Mouse (Mus musculus): Measurements from ENCODE around the gene Srp72. TPM values are rescaled to one million over a fixed set of nuclear protein-coding genes. Genes with fewer than 3 reads are reported as not detected.

The Srp72 gene
- polyA plus RNA-seq, 1 experiment from 2014 or later: 78.5 TPM

GRCm38 (mm10) chr5:76974207-76974553 lies 303 bp upstream of the Srp72 start:
- no peaks in the 10 kb centered on the region for H3K9me3 ChIP-seq (replicated peaks)
- peaks cover 18% of the 10 kb centered on the region for H3K4me1 ChIP-seq
- peaks cover 55% of the 10 kb centered on the region for H3K36me3 ChIP-seq
- 5% methylated on average over 17 of the region's 17 CpGs for WGBS
- DNase-seq (ENCODE audit: low spot score): no peak
- H3K27ac ChIP-seq (replicated peaks): peak overlapping the region; percentile 89
- peak overlapping the region; percentile 73 for H3K4me3 ChIP-seq
- no peaks in the 10 kb centered on the region for H3K27me3 ChIP-seq (ENCODE audit: low read depth, poor library complexity, severe bottlenecking)

GRCm38 (mm10) chr5:76975736-76976135 lies 1.3 kb downstream of the Srp72 start:
- peaks cover 55% of the 10 kb centered on the region for H3K36me3 ChIP-seq
- DNase-seq (ENCODE audit: low spot score): no peak

GRCm38 (mm10) chr5:76984015-76984414 lies 9.5 kb downstream of the Srp72 start:
- 91% methylated on average over 11 of the region's 11 CpGs for WGBS
- no peak for DNase-seq (ENCODE audit: low spot score)
- peaks cover 94% of the 10 kb centered on the region for H3K36me3 ChIP-seq

More at GRCm38 (mm10) chr5:76975736-76976135, 1.3 kb downstream of the Srp72 start:
- peak overlapping the region; percentile 73 for H3K4me3 ChIP-seq
- no peaks in the 10 kb centered on the region for H3K27me3 ChIP-seq (ENCODE audit: low read depth, poor library complexity, severe bottlenecking)
- no peak overlapping the region for H3K27ac ChIP-seq (replicated peaks)
- no peaks in the 10 kb centered on the region for H3K9me3 ChIP-seq (replicated peaks)
- H3K4me1 ChIP-seq: peaks cover 18% of the 10 kb centered on the region
- WGBS: 89% methylated on average over 8 of the region's 8 CpGs

DNA sequence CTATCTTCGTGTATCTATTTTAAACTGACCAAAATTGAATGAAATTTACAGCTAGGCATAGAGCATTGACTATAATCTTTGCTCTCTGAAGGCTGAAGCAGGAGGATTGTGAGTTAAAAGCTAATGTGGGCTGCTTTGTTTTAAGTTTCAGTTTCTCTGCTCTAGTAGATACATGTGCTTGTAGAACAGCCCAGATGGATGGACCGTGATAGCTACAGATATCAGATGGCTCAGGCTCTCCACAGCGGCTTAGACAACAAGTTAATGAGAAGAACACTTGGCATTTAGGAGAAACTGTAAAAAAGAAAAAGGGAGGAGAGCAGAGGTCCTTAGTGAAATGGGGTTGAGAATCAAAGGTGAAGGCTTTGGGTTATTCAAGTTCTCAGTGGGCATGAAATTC lies 16.3 kb downstream of the Srp72 start:
- Histone ChIP-seq H3K4me3 (no peak overlapping the region), H3K9me3 (replicated peaks) (no peaks in the 10 kb centered on the region), H3K4me1 (no peaks in the 10 kb centered on the region), H3K36me3 (peaks cover 95% of the 10 kb centered on the region), H3K27me3 (ENCODE audit: low read depth, poor library complexity, severe bottlenecking) (no peaks in the 10 kb centered on the region), H3K27ac (replicated peaks) (no peak overlapping the region)
- DNase-seq (ENCODE audit: low spot score): no peak
- 96% methylated on average over 3 of the region's 3 CpGs for WGBS

More at GRCm38 (mm10) chr5:76984015-76984414, 9.5 kb downstream of the Srp72 start:
- Histone ChIP-seq H3K27me3 (ENCODE audit: low read depth, poor library complexity, severe bottlenecking) (no peaks in the 10 kb centered on the region), H3K9me3 (replicated peaks) (no peaks in the 10 kb centered on the region), H3K27ac (replicated peaks) (no peak overlapping the region), H3K4me3 (no peak overlapping the region), H3K4me1 (no peaks in the 10 kb centered on the region)

- no peak for DNase-seq (ENCODE audit: low spot score)
- WGBS: 93% methylated on average over 5 of the region's 5 CpGs
- no peaks in the 10 kb centered on the region for H3K4me1 ChIP-seq
- peaks cover 96% of the 10 kb centered on the region for H3K36me3 ChIP-seq
- no peak overlapping the region for H3K27ac ChIP-seq (replicated peaks)
- no peak overlapping the region for H3K4me3 ChIP-seq
- no peaks in the 10 kb centered on the region for H3K9me3 ChIP-seq (replicated peaks)
- H3K27me3 ChIP-seq (ENCODE audit: low read depth, poor library complexity, severe bottlenecking): no peaks in the 10 kb centered on the region
These were observed 18.8 kb downstream of the Srp72 start for GRCm38 (mm10) chr5:76993174-76993814.

DNA sequence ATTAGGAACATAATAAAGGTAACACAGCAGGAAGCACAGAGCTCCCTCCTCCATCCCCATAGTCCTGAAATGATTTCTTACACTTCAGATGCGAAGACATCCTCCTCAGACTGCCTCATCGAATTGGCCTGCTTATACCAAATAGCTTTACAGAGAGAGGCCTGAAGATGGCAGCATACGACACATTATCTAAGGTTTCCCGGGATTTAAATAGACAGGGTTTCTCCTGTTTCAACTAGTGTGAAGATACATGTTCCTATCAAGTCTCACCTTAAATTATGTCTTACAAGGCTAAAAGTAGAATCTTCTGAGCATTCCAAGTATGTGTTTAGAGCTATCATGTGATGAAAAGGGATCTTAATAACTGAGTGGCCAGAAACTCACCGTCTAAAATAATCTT lies 23.9 kb downstream of the Srp72 start:
- no peak overlapping the region for H3K27ac ChIP-seq (replicated peaks)
- no peak overlapping the region for H3K4me3 ChIP-seq
- H3K27me3 ChIP-seq (ENCODE audit: low read depth, poor library complexity, severe bottlenecking): no peaks in the 10 kb centered on the region
- H3K9me3 ChIP-seq (replicated peaks): 0 out of 2 replicates have a peak, but pooled peaks cover 2% of the 10 kb centered on the region
- no peak for DNase-seq (ENCODE audit: low spot score)
- H3K4me1 ChIP-seq: no peaks in the 10 kb centered on the region
- WGBS: 60% methylated on average over 5 of the region's 5 CpGs
- peaks cover 80% of the 10 kb centered on the region for H3K36me3 ChIP-seq

DNA sequence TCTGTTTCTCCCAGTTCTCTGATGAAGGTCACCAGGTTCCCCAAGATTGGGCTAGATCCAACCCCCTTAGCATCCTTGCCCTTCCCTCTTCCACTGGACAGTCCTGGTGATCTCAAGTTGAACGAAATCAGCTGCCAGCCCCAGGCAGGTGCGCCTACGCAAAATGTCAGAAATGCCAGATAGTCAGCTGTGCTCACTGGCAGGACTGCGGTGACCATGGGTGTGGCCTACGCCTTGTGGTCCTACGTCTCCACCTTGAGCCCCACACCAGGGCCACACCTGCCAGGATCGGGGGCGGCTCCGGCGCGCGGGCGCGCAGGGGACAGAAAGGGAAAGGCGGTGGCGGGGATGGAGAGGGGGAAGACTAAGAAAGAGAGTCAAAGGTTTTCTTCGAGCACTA lies 26.7 kb downstream of the Srp72 start:
- Histone ChIP-seq H3K4me3 (no peak overlapping the region), H3K27me3 (ENCODE audit: low read depth, poor library complexity, severe bottlenecking) (no peaks in the 10 kb centered on the region), H3K4me1 (no peaks in the 10 kb centered on the region), H3K36me3 (peaks cover 53% of the 10 kb centered on the region), H3K27ac (replicated peaks) (no peak overlapping the region), H3K9me3 (replicated peaks) (0 out of 2 replicates have a peak, but pooled peaks cover 2% of the 10 kb centered on the region)
- 93% methylated on average over 17 of the region's 17 CpGs for WGBS
- no peak for DNase-seq (ENCODE audit: low spot score)

GRCm38 (mm10) chr5:77004051-77004821 lies 29.8 kb downstream of the Srp72 start, which contains the start of gene Arl9:
Gene Arl9, plus strand, starts transcription at chr5:77004055.
- Histone ChIP-seq H3K36me3 (peaks cover 22% of the 10 kb centered on the region), H3K27me3 (ENCODE audit: low read depth, poor library complexity, severe bottlenecking) (no peaks in the 10 kb centered on the region), H3K27ac (replicated peaks) (no peak within 1 kb of the TSS), H3K4me1 (no peaks in the 10 kb centered on the region), H3K9me3 (replicated peaks) (0 out of 2 replicates have a peak, but pooled peaks cover 2% of the 10 kb centered on the region), H3K4me3 (no peak within 1 kb of the TSS)
- DNase-seq (ENCODE audit: low spot score): no peak
- WGBS: 96% methylated on average over 6 of the region's 6 CpGs

- no peaks in the 10 kb centered on the region for H3K36me3 ChIP-seq
- 0 out of 2 replicates have a peak, but pooled peaks cover 1% of the 10 kb centered on the region for H3K4me1 ChIP-seq
- no peaks in the 10 kb centered on the region for H3K9me3 ChIP-seq (replicated peaks)
- no peak overlapping the region for H3K27ac ChIP-seq (replicated peaks)
- H3K4me3 ChIP-seq: no peak overlapping the region
- H3K27me3 ChIP-seq (ENCODE audit: low read depth, poor library complexity, severe bottlenecking): peaks cover 7% of the 10 kb centered on the region; the same call in 1 of the 2 replicates
- DNase-seq (ENCODE audit: low spot score): no peak
- whole genome bisulfite sequencing: 96% methylated on average over 9 of the region's 9 CpGs
These were observed 35.9 kb downstream of the Srp72 start for GRCm38 (mm10) chr5:77010352-77010751.

GRCm38 (mm10) chr5:77011082-77011481 lies 36.6 kb downstream of the Srp72 start:
- DNase-seq (ENCODE audit: low spot score): no peak
- Histone ChIP-seq H3K4me1 (peaks cover 8% of the 10 kb centered on the region), H3K9me3 (replicated peaks) (no peaks in the 10 kb centered on the region), H3K4me3 (no peak overlapping the region), H3K27me3 (ENCODE audit: low read depth, poor library complexity, severe bottlenecking) (peaks cover 9% of the 10 kb centered on the region), H3K36me3 (no peaks in the 10 kb centered on the region), H3K27ac (replicated peaks) (no peak overlapping the region)
- 68% methylated on average over 3 of the region's 3 CpGs for WGBS

DNA sequence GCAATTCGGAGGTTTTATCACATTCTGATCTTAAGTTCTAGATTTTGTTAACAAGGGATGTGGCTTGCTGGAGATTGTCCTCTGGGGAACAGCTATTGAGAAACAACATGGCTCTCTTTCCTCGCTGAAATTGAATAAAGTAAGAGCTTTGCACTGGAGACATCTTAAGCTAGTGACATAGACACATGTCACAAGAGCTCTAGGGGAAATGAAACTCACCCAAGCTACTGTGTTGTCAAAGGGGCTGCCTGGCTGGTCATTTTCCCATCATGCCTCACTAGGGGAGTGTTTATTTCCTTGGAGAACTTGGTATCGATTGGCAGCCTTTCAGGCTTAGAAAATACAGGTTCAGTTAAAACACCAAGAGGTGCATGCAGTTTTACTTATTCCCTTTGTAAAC lies 38.7 kb downstream of the Srp72 start:
- Histone ChIP-seq H3K36me3 (no peaks in the 10 kb centered on the region), H3K27me3 (ENCODE audit: low read depth, poor library complexity, severe bottlenecking) (peaks cover 27% of the 10 kb centered on the region), H3K4me1 (peaks cover 12% of the 10 kb centered on the region), H3K9me3 (replicated peaks) (no peaks in the 10 kb centered on the region), H3K27ac (replicated peaks) (no peak overlapping the region), H3K4me3 (no peak overlapping the region)
- 83% methylated on average over 3 of the region's 3 CpGs for WGBS
- no peak for DNase-seq (ENCODE audit: low spot score)

GRCm38 (mm10) chr5:77015544-77016482 lies 41.3 kb downstream of the Srp72 start, which contains the start of gene Thegl:
Gene Thegl, plus strand, starts transcription at chr5:77016023.
- no peaks in the 10 kb centered on the region for H3K36me3 ChIP-seq
- H3K27ac ChIP-seq (replicated peaks): 0 out of 2 replicates have a peak within 1 kb of the TSS, but pooled peaks have one; percentile 4
- no peaks in the 10 kb centered on the region for H3K9me3 ChIP-seq (replicated peaks)
- H3K4me3 ChIP-seq: peak within 1 kb of the TSS; percentile 66
- 10% methylated on average over 57 of the region's 57 CpGs for WGBS
- H3K27me3 ChIP-seq (ENCODE audit: low read depth, poor library complexity, severe bottlenecking): peaks cover 27% of the 10 kb centered on the region
- peaks cover 12% of the 10 kb centered on the region for H3K4me1 ChIP-seq
- peak; percentile 86 for DNase-seq (ENCODE audit: low spot score)
